In genomic region chr7:34229691-34230111, GRCm38 (mm10) we compare ENCODE assay signal across 8 mouse cellular contexts. TPM values are rescaled to one million over a fixed set of nuclear protein-coding genes. Genes with fewer than 3 reads are reported as not detected.
DNase-seq lines count a peak whose midpoint lies in the region; ATAC-seq lines count a peak whose summit lies in the region.

No protein-coding gene starts in this region.

- peaks cover 35% of the 10 kb centered on the region for H3K36me3 ChIP-seq in lung, embryonic 15.5 days

- peak overlapping the region; percentile 81 for H3K4me2 ChIP-seq in lung, embryonic 15.5 days

- H3K27me3 ChIP-seq in lung, embryonic 15.5 days: no peaks in the 10 kb centered on the region

- 0% methylated on average over 15 of the region's 19 CpGs for WGBS in lung, embryonic 15.5 days

- peak overlapping the region; percentile 72 for H3K9ac ChIP-seq in lung, embryonic 15.5 days

- H3K27ac ChIP-seq in lung, embryonic 15.5 days: peak overlapping the region; percentile 88

- no peaks in the 10 kb centered on the region for H3K9me3 ChIP-seq in lung, embryonic 15.5 days

- H3K4me1 ChIP-seq in lung, embryonic 15.5 days: peaks cover 32% of the 10 kb centered on the region

- peak overlapping the region; percentile 75 for H3K4me3 ChIP-seq in lung, embryonic 15.5 days

- peak; percentile 4 for DNase-seq in T-cell, adult 2 months (ENCODE audit: low spot score)
- peak; percentile 63 for DNase-seq in cerebellum, adult 18-20 months
- peak; percentile 50 to 71 for DNase-seq in frontal cortex, adult 2 months (ENCODE audit: extremely low spot score in 1 of 2, low spot score in 1 of 2)
- peak; percentile 65 for DNase-seq in heart, postnatal 4 days
- peak; percentile 68 for DNase-seq in layer of hippocampus, adult 9-11 months
- DNase-seq in retina, postnatal 1 day: peak; percentile 77

- ATAC-seq in lung, embryonic 15.5 days (ENCODE audit: borderline replicate concordance, extremely low read depth, low FRiP score, low TSS enrichment): peak; percentile 25
- no peak for ATAC-seq in CD4-positive, CD25-positive, alpha-beta regulatory T cell, adult 4 months

RNA-seq across cellular contexts. Expression of gene Gpi1, which starts 0.4 kb away (rescaled TPM):
- 771 and 776 TPM in 2 replicates for polyA plus RNA-seq in frontal cortex, adult 2 months (2012; rRNA removed)
- 100 to 1,000 TPM; 621 to 625 TPM for total RNA-seq in heart, postnatal 4 days (2021)
- 252 and 264 TPM in 2 replicates for polyA plus RNA-seq in lung, embryonic 15.5 days (2015; fragmentation: Nextera tagmentation; extraction: Ambion mirVana)
- polyA plus RNA-seq in CD4-positive, CD25-positive, alpha-beta regulatory T cell, adult 4 months (2017; shearing (Covaris generic)): 100 to 1,000 TPM; 458 to 463 TPM

RNA-seq across cellular contexts. Expression of gene Gm6096, which starts 21.1 kb away (rescaled TPM):
- polyA plus RNA-seq in frontal cortex, adult 2 months (2012; rRNA removed): not detected in 2 replicates
- total RNA-seq in heart, postnatal 4 days (2021): not detected
- 0.57 TPM in 1 of 2 replicates, not detected in the other for polyA plus RNA-seq in lung, embryonic 15.5 days (2015; fragmentation: Nextera tagmentation; extraction: Ambion mirVana)
- 1 to 10 TPM in 1 of 2 experiments, not detected in 1; 1.6 TPM for polyA plus RNA-seq in CD4-positive, CD25-positive, alpha-beta regulatory T cell, adult 4 months (2017; shearing (Covaris generic))

RNA-seq across cellular contexts. Expression of gene Pdcd2l, which starts 33.2 kb away (rescaled TPM):
- polyA plus RNA-seq in frontal cortex, adult 2 months (2012; rRNA removed): 29.9 and 31.1 TPM in 2 replicates
- 10 to 100 TPM; 24.7 to 25.9 TPM for total RNA-seq in heart, postnatal 4 days (2021)
- 57.6 and 58.1 TPM in 2 replicates for polyA plus RNA-seq in lung, embryonic 15.5 days (2015; fragmentation: Nextera tagmentation; extraction: Ambion mirVana)
- polyA plus RNA-seq in CD4-positive, CD25-positive, alpha-beta regulatory T cell, adult 4 months (2017; shearing (Covaris generic)): 10 to 100 TPM; 27.0 to 30.8 TPM

Comparison
In these comparisons a context has a peak if more than half of its experiments do, and no peak if none do; other contexts are left out.
1. DNase-seq: peak in every context shown above with its lines; median percentile 77 in retina, postnatal 1 day; 68 in layer of hippocampus, adult 9-11 months; 65 in heart, postnatal 4 days; 63 in cerebellum, adult 18-20 months; 60 in frontal cortex, adult 2 months; 4 in T-cell, adult 2 months.